Mouse (Mus musculus) frontal cortex, postnatal 36 days (tissue): ENCODE data around the gene Bag6.
"Not testable (repeated sequence)": the region's sequence is repeated elsewhere in the genome, so short reads cannot be mapped to it uniquely, and the experiment has no call there.

Experiments used
- DNase-seq, 2 experiments: peaks; one replicate each; pipeline ENCODE4 v3.0.0; 2022; ENCODE audit warnings: low spot score in 2 of 2

The Bag6 gene

DNA sequence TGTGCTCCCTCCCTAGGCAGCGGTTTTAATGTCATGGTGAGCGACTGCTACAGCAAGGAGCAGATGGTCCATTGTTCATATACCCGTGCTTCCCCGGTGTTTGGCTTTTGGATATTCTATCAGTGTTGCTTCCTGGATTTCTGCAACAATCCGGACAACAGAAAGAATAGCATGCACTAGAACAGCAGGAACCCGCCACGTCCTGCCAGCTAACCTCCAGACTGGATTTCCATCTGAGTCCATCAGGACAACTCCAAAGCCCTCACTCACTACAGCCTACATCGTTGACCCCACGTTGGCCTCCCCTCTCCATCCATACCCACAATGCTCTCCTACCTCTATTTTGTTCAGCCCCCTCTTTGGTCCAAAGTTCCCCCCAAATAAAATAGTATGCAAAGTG is 23.2 kb upstream of the Bag6 start:
- no peak for DNase-seq

GRCm38 (mm10) chr17:35115046-35116019 is 19.6 kb upstream of the Bag6 start, which contains the start of gene Ly6g5b:
Gene Ly6g5b, minus strand, starts transcription at chr17:35115428.
- no peak for DNase-seq

DNA sequence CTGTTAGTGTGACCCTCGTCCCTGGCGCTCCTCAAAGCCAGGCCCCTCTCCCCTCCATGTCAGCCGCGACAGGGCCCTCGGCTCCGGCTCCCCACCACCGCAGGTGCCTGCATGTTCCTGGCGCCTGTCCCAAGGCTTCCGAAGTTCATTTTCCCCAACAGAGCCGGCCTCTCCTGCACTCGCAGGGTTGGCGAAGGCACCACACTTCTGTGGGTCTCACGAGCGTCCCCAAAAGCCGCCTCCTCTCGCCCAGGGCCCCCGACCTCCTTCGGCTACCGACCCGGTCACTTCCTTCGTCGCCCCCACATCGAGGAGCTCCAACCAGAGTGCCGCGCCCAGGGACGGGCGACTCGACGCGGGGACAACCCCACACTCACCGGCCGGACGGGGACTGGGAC is 14.2 kb upstream of the Bag6 start:
- no peak for DNase-seq

- DNase-seq, result peak; percentile 97 to 98
Observed at GRCm38 (mm10) chr17:35121143-35121799, 13.7 kb upstream of the Bag6 start, which contains the start of gene Gpank1. Gene Gpank1, plus strand, starts transcription at chr17:35121455.

- peak; percentile 71 to 82 for DNase-seq
Observed at GRCm38 (mm10) chr17:35121871-35122303, 13.1 kb upstream of the Bag6 start, which contains the start of gene Csnk2b. Gene Csnk2b, minus strand, starts transcription at chr17:35122053.

GRCm38 (mm10) chr17:35123287-35123686 is 11.7 kb upstream of the Bag6 start:
- not testable (repeated sequence) for DNase-seq

DNA sequence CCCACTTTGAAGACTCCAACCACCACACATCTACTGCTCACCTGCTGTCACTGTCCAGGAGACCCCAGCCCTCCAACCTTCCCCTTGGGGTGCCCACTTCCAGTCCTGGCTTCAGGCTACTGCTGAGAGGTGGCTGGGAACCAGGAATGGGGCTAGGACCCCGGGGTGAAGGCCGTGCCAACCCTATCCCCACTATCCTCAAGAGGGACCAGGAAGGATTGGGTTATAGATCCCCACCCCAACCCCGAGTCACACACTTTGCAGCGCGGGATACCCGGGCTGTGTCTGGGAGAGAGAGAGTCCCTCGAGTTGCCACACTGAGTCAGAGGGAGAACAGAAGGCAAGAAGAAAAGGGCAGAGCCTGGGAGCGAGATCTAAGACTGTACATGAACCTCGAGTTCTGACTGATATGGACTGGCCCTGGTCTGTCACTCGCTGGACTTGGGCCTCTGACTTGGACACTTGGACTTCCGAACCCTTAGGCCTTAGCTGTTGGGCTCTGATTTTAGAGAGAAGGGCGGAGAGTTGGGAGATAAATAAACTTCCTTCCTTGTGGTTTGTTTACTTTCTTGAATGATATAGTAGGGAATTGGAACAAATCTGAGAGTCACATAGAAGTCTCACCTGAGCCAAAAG is 10.6 kb upstream of the Bag6 start:
- not testable (repeated sequence) for DNase-seq

DNA sequence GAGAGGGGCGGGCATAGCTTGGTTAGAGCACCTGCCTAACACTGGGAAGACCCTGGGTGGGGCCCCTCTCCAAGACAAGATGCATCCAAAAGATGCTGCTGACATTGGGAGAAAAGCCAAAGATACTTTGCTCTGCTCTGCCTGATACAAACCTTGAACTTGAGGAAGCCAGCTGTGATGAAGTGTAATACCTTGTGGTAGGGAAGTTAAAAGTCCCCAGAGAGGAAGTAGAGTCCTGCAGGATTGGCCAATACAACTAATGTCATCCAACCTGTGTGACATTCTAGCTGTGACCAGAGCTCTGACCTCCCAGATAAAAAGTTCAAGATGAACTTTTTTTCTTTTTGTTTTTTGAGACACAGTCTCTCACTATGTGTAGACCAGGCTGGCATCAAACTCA is 9.9 kb upstream of the Bag6 start:
- no peak for DNase-seq

GRCm38 (mm10) chr17:35125578-35125977 is 9.4 kb upstream of the Bag6 start:
- peak in 1 of 2 experiments; percentile 22 for DNase-seq

DNA sequence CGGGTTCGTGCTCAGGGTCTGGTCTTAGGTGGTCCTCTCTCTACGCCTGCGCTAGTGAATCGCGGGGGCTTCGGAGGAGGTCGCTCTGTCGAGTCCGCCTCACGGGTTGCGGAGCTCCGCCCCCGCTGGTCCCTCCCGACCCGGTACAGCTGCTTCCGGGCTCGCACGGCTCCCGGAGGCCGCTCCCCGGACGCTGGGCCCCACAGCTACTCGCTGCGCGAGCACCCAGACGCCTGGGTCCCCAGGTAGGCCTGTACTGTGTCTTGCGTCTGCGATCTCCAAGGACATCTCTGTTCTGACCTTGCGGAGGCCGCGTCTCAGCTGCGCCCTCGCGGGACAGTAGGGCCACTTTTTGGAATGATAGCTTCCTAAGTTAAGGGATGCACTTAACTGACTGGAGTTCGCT is 8.8 kb upstream of the Bag6 start, which contains the start of gene D17H6S53E:
D17H6S53E (plus strand) TSS at position 168 of the 406 bp plus-strand sequence.
- peak; percentile 67 to 75 for DNase-seq

DNA sequence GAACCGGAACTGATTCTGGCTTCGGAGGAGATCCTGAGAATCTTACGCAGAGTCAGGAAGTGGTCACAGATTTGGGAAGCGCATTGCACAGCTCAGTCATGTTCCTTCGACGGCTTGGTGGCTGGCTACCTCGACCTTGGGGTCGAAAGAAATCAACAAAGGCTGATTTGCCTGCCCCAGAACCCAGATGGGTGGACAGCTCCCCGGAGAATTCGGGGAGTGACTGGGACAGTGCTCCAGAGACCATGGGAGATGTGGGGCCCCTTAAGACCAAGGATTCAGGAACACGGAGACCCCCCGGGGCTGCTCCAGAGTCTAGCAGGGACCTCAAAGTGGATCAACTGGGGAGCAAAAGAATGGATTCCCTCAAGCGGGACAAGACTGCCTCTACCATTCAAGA is 8.0 kb upstream of the Bag6 start:
- DNase-seq, result no peak

DNA sequence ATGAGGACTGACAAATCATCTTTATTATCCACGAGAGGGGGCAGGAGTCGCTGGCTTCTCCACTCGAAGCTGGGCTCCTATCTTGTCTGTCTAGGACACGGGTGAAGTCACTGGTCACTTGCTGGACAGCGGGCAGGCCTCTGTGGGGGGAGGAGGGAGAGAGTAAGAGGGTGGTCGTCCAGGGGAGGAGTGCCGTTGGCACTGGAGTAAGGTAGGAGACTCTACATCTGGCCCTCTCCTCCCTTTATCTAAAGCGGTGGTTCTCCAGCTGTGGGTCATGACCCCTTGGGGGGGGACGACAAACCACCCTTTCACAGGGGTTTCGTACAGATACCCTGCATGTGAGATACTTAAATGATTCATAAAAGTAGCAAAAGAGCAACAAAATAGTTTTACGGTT is 6.0 kb upstream of the Bag6 start:
- no peak for DNase-seq

DNA sequence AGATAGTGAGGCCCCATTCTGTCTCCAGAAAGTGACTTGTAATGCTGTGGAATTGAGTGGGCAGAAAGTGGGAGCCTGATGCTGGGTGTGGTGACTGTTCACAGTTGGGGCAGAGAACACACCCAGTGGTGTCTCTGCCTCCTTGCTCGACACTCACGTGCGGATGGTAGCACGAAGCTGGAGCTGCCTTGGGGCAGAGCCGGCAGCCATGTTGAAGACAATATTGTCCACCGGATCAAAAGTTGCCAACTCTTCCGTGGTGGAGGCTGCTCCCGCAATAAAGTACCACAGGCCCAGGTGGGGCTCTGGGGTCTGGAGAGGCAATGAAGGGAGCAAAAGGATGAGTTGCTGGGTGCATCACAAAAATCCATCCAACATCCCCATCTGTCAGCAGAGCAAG is 3.9 kb upstream of the Bag6 start:
- no peak for DNase-seq

- no peak for DNase-seq
Observed at GRCm38 (mm10) chr17:35131500-35132173, 3.3 kb upstream of the Bag6 start, which contains the start of gene Apom. Gene Apom, minus strand, starts transcription at chr17:35132050.

DNA sequence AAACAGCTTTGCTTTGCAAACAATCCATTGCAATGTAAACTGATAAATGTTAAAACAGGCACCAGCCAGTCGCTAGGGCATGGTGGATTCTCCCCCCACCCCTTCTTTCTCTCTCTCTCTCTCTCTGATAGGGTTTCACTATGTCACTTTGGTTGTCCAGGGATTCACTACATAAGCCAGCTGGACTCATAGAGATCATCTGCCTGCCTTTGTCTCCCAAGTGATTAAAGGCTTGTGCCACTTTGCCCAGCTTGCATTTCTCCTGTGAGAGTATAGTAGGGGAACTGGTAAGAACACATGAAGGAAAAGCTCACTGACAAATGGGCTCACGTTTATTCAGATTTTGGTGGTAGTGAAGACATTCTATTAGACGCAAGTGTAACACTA is 2.8 kb upstream of the Bag6 start:
- no peak for DNase-seq

GRCm38 (mm10) chr17:35133517-35133916 is 1.5 kb upstream of the Bag6 start:
- DNase-seq, result no peak

DNA sequence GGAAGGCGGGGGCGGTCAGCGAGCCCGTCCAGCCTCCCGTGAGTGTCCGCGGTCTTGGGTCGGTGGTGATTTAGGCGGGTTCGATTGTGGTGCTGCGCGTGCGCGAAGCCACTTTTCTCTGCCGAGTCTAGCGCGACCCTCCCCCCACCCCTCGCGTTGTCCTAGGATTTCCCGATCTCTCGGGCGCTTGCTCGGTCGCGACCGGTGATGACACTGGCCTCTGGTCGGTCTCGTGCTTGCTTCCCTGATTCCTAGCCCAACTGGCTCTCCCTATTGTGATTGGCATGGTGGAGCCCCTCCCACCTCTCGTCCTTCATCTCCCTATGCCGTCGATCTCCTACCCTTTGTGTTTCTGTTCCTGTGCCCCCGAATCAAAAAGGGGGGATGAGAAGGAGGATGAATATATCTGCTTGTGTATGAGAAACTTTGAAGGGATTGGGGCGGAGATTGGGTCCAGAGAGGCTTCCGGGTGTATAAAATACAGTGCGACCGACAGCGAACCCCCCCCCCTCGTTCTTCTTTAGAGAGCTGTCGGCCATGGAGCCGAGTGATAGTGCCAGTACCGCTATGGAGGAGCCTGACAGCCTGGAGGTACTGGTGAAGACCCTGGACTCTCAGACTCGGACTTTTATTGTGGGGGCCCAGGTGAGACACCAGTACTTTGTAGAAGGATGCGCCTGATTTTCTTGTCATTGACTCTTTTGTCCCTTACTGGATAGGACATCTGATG is 778 bp downstream of the Bag6 start:
- DNase-seq, result no peak

DNA sequence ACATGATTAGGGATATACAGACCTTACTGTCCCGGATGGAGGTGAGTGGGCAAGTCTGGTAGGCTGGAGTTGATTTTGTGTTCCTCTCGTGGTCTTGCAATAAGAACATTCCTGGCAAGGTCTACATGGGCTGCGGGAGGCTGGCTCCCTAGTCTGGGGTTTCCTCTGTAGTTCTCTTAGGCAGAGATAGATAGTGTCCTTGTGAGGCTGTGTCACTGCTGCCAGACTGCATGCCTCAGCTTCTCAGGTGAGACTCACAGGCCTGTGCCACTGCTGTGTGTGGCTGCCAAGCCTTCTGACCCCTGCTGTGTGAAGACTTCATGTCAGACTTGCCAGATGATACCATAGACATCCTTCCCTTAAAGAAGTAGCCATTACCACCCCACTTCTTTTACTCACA is 4.3 kb downstream of the Bag6 start:
- no peak for DNase-seq

DNA sequence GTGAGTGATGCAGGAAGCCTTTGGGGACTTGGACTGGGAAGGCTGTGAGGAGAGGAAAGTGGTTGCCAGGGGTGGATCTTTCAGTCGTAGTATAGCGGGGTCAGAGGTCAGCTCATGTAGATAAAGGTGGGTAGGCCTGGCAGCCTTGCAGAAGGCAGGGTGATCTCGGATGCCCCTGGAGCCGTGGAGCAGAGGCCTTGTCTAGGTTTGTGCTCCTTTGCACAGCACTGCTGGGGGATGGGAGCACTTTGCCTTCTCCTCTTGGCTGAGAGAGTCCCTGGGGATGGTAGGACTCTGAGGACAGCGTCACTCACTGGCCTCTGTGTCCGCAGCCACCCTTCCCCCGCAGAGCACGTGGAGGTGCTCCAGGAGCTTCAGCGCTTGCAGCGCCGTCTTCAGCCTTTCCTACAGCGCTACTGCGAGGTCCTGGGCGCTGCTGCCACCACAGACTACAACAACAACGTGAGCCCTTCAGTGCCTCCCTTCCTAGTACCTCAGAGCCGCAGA is 5.6 kb downstream of the Bag6 start:
- no peak for DNase-seq

DNA sequence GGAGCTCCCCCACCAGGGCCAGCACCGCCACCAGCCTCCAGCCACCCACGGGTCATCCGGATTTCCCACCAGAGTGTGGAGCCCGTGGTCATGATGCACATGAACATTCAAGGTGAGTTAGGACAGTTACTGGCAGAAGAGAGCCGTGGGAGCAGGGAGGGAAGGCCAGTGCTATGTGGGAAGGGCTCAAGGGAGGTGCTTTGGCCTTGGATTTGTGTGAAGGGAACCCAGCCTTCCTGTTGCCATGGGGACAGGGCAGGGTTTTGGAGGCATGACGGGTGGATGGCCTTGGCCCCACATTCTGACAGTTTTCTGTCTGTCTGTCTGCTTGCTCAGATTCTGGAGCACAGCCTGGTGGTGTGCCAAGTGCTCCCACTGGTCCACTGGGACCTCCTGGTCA is 7.0 kb downstream of the Bag6 start:
- DNase-seq, result no peak

DNA sequence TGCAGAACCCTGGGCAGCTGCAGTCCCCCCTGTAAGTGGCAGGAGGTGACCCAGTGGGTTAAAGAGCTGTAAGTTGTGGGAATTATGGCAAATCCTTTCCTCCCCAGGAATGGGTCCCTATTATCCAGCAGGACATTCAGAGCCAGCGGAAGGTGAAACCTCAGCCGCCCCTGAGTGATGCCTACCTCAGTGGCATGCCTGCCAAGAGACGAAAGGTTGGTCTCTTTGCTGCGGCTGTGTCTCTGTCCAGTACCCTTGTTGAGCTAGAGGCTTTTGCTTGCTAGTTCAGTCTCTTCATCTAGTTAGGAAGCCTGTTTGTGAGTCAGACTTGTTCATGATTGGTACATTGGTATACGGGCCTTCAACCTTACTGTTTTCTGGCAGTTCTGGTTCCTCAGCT is 11.2 kb downstream of the Bag6 start:
- no peak for DNase-seq
